Mouse (Mus musculus) heart, postnatal 0 days (tissue): Measurements from ENCODE around the gene Coq10a. TPM values are rescaled to one million over a fixed set of nuclear protein-coding genes. Genes with fewer than 3 reads are reported as not detected.
A peak's percentile ranks its signal among the peaks of the same experiment; 100 is the strongest.

Experiments
- ATAC-seq: fragments of 200-750 bp; cut with Nextera tagmentation; 2 replicates; pipeline ENCODE4 v1.8.0; 2017; ENCODE audit warnings: low read depth, moderate number of reproducible peaks, moderate library complexity; ENCODE audit not compliant: insufficient read depth
- DNase-seq: peaks from one replicate; pipeline ENCODE4 v3.0.0-alpha.2; 2016; ENCODE audit warnings: low spot score
- H3K27ac ChIP-seq: fragments of 300-500 bp; sonication (generic); 2 replicates; pipeline ENCODE4 v1.5.1; 2014; ENCODE audit warnings: low read depth, mild to moderate bottlenecking
- H3K27me3 ChIP-seq: fragments of 300-500 bp; sonication (generic); 2 replicates; pipeline ENCODE4 v1.6.1; 2014; ENCODE audit warnings: low read length, mixed read lengths; ENCODE audit not compliant: control insufficient read depth, insufficient read depth
- H3K36me3 ChIP-seq: fragments of 300-500 bp; sonication (generic); replicated peaks from 2 replicates; pipeline ENCODE4 v1.6.1; 2014; ENCODE audit warnings: low read length, mixed read lengths; ENCODE audit not compliant: control insufficient read depth, insufficient read depth
- H3K4me1 ChIP-seq: fragments of 300-500 bp; sonication (generic); 2 replicates; pipeline ENCODE4 v1.6.1; 2014; ENCODE audit warnings: antibody characterized with exemption; ENCODE audit not compliant: control insufficient read depth, insufficient read depth
- H3K4me2 ChIP-seq: fragments of 300-500 bp; sonication (generic); 2 replicates; pipeline ENCODE4 v1.6.1; 2014; ENCODE audit warnings: low read depth, mild to moderate bottlenecking, low read length, moderate library complexity
- H3K4me3 ChIP-seq: fragments of 300-500 bp; sonication (generic); 2 replicates; pipeline ENCODE4 v1.5.1; 2014; ENCODE audit warnings: low read depth, low read length
- H3K9ac ChIP-seq: fragments of 300-500 bp; sonication (generic); replicated peaks from 2 replicates; pipeline ENCODE4 v1.6.1; 2014; ENCODE audit warnings: low read depth, low read length, mixed read lengths
- H3K9me3 ChIP-seq: fragments of 300-500 bp; sonication (generic); replicated peaks from 2 replicates; pipeline ENCODE4 v1.6.1; 2016; ENCODE audit warnings: low read length; ENCODE audit not compliant: control insufficient read depth
- CTCF ChIP-seq: IDR thresholded peaks from 2 replicates; pipeline ENCODE4 v1.5.1; 2016; ENCODE audit warnings: antibody characterized with exemption, control low read depth, low read depth
- EP300 ChIP-seq: IDR thresholded peaks from 2 replicates; pipeline ENCODE4 v1.6.1; 2016; ENCODE audit warnings: antibody characterized with exemption, low read depth
- WGBS: fragments of 180-500 bp; shearing (Covaris S2); extraction: QIAGEN DNeasy Blood & Tissue Kit; methylation state at CpG from one replicate; pipeline ENCODE4 v1.1.7; 2014; 5-methylcytosine and 5-hydroxymethylcytosine counted together
- polyA plus RNA-seq: library from polyadenylated mRNA; unstranded; fragments of >200 nt; fragmentation: Nextera tagmentation; extraction: Ambion mirVana; gene quantifications from 2 replicates; pipeline ENCODE4 v1.2.1, GENCODE M21; 2015
- total RNA-seq: library from RNA; depleted of rRNA; stranded (reverse); fragments of >200 nt; gene quantifications from 2 replicates; pipeline ENCODE4 v1.2.3, GENCODE M21; 2014; ENCODE audit warnings: low replicate concordance

Gene Coq10a
- total and polyA plus RNA-seq, 2 experiments from 2014 or later, result 35.2 to 61.2 TPM

DNA sequence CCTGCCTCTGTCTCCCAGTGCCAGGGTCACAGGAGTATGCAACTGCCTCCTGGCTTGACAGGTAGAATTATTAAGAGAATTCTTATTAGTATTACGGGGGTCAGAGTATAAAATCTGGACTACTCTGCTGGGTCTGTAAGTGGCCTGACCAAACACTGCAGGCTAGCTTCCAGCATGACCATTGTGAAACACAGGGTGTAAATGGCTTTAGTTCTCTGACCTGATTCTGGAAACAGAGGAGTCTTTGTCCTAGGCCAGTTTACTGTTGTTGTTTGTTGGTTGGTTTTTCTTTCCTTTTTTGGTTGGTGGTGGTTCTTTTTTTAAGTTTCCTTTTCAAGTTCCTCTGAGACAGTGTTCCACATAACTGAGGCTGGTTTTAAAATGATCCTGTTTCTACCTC is 25.4 kb downstream of the Coq10a start:
- TF ChIP-seq EP300, result no peak
- no peak for ATAC-seq
- Histone ChIP-seq H3K4me3 (no peak overlapping the region), H3K36me3 (no peaks in the 10 kb centered on the region), H3K9ac (no peak overlapping the region), H3K27ac (no peak overlapping the region; the same call in 1 of the 2 replicates), H3K4me1 (peaks cover 44% of the 10 kb centered on the region; the same call in 1 of the 2 replicates), H3K9me3 (no peaks in the 10 kb centered on the region), H3K27me3 (no peaks in the 10 kb centered on the region), H3K4me2 (no peak overlapping the region)
- 84% methylated on average over 1 of the region's 1 CpGs for WGBS
- DNase-seq, result no peak

DNA sequence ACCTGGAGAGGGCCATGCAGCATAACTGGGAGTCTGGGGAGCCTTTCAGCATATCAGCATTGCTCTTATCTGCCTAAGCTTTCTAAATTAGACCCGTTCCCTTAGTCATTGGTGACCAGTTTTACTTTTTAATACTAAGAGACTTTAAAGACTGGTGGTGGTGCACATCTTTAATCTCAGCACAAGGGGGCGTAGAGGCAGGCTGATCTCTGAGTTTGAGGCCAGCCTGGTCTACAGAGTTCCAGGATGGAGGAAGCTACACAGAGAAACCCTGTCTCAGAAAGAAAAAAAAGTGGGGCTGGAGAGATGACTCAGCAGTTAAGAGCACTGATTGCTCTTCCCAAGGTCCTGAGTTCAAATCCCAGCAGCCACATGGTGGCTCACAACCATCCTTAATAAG is 28.5 kb downstream of the Coq10a start:
- no peaks in the 10 kb centered on the region for H3K27me3 ChIP-seq
- peak overlapping the region; percentile 90; the same call in 1 of the 2 replicates for H3K4me2 ChIP-seq
- H3K36me3 ChIP-seq, result no peaks in the 10 kb centered on the region
- no peak overlapping the region for H3K9ac ChIP-seq
- no peak for TF ChIP-seq EP300
- peak; percentile 31 for TF ChIP-seq CTCF
- WGBS, result 38% methylated on average over 2 of the region's 2 CpGs
- ATAC-seq, result no peak
- H3K27ac ChIP-seq, result no peak overlapping the region
- DNase-seq, result no peak
- peaks cover 58% of the 10 kb centered on the region for H3K4me1 ChIP-seq
- no peaks in the 10 kb centered on the region for H3K9me3 ChIP-seq
- no peak overlapping the region for H3K4me3 ChIP-seq

DNA sequence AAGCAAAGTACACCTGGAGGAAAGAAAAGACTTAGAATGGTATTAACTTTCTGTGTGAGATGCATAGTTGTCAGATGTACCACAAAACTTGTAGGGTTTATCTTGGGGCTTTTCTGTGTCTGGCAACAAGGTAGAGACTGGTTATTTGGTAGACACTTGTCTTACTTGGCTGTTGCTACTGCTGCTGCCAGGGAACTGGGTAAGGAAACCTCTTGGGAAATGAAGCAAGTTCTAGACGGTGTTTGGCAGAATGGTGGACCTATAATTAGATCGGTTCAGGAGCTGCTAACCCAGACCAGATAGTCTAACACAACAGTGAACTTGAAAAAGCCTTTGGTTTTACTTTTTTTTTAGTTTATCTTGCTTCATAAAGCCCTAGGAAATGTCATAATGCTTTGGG is 29.8 kb downstream of the Coq10a start:
- peak overlapping the region; percentile 86 for H3K9ac ChIP-seq
- no peaks in the 10 kb centered on the region for H3K27me3 ChIP-seq
- no peaks in the 10 kb centered on the region for H3K9me3 ChIP-seq
- no peaks in the 10 kb centered on the region for H3K36me3 ChIP-seq
- peak overlapping the region; percentile 90 for H3K4me2 ChIP-seq
- WGBS, result 20% methylated on average over 2 of the region's 2 CpGs
- DNase-seq (no peak), ATAC-seq (no peak)
- H3K27ac ChIP-seq, result peak overlapping the region; percentile 97
- H3K4me1 ChIP-seq, result peaks cover 49% of the 10 kb centered on the region
- TF ChIP-seq EP300 (no peak), CTCF (no peak)
- peak overlapping the region; percentile 80 for H3K4me3 ChIP-seq

DNA sequence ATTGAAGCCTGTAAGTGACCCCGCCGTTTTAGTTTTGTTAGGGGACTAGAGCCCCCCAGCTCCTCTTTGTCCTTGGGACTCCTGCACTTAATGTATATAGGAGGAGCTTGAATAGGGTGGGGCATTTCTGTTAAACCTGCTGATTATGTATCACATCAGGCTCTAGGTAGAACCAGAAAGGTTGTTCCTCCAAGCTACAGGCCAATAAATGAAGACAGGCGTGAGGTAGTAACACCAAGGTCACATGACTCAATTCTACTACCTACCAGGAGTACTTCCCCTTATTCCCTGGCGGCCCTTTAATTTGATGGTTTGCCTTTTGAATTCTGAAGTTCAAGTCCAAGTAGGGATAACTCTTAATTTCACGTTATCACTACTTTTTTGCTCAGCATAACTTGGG is 30.4 kb downstream of the Coq10a start:
- H3K4me2 ChIP-seq, result peak overlapping the region; percentile 90
- peaks cover 48% of the 10 kb centered on the region for H3K4me1 ChIP-seq
- 5% methylated on average over 5 of the region's 5 CpGs for WGBS
- H3K27ac ChIP-seq, result peak overlapping the region; percentile 97
- H3K9ac ChIP-seq, result peak overlapping the region; percentile 86
- no peak for DNase-seq
- H3K36me3 ChIP-seq, result no peaks in the 10 kb centered on the region
- ATAC-seq, result no peak
- H3K9me3 ChIP-seq, result no peaks in the 10 kb centered on the region
- H3K4me3 ChIP-seq, result peak overlapping the region; percentile 80
- TF ChIP-seq CTCF (no peak), EP300 (no peak)
- H3K27me3 ChIP-seq, result no peaks in the 10 kb centered on the region

DNA sequence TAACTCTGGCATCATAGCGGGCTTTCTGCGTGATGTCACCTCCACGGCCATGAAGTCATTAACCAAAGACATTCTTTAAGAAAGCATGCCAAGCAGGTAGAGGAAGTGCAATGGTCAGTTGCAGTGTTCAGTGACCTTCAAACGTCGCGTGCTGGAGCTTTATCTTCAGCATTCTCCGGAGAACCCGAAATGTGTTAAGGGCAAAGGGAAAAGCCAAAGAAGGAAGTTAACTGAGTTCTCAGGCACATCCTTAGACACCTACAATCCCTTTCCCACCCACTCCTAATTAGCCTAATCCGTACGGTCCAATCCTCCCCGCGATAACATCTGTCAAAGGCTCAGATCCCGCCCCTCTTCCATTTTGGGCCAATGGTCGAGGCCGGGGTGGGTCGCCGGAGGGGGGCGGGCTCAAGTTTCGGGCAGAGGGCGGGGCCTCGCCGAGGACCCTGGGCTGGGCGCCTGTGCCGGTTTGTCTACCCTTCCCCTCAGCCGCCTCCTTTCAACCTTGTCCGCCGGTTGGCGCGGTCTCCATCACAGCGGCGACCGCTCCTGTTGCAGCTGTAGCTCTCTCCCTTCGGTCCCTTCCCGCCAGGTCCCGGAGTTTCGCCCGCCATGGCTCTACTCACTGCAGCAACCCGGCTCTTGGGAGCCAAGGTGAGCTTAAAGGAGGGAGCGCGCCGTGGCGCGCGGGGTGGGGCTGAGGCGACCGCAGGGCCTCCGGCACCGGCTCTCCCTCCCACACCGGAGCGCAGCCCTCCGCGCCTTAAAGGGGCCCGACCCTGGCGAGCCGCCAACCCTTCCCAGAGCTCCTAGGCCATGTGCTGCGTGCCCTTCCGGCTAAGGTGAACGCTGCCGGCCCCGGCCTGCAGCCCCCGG is 31.3 kb downstream of the Coq10a start, which contains the start of gene Cs:
Gene Cs (plus strand): TSS at position 429 of the 876 bp plus-strand sequence.
- 1% methylated on average over 61 of the region's 61 CpGs for WGBS
- no peaks in the 10 kb centered on the region for H3K36me3 ChIP-seq
- H3K9me3 ChIP-seq, result no peaks in the 10 kb centered on the region
- DNase-seq, result peak; percentile 97
- H3K4me3 ChIP-seq, result peak within 1 kb of the TSS; percentile 80
- TF ChIP-seq CTCF (no peak), EP300 (no peak)
- no peaks in the 10 kb centered on the region for H3K27me3 ChIP-seq
- H3K9ac ChIP-seq, result peak within 1 kb of the TSS; percentile 86
- peak within 1 kb of the TSS; percentile 90 for H3K4me2 ChIP-seq
- peak within 1 kb of the TSS; percentile 97 for H3K27ac ChIP-seq
- peaks cover 41% of the 10 kb centered on the region for H3K4me1 ChIP-seq
- peak; percentile 96 for ATAC-seq
